Mouse (Mus musculus) v-Abl transformed pro-B cells (cell line): ENCODE data around the gene Tceal3.
"Not testable (repeated sequence)": the region's sequence is repeated elsewhere in the genome, so short reads cannot be mapped to it uniquely, and the experiment has no call there.

Experiments
- in situ Hi-C, 2 experiments: fragments of 400-800 bp; cut with MboI; formaldehyde crosslinking; loops; one replicate each; pipeline ENCODE4 v1.15.1; 2025; ENCODE audit not compliant: unreplicated experiment in 2 of 2

Tceal3 gene

GRCm38 (mm10) chrX:136590199-136590896 is at the start of gene Tceal3:
Gene Tceal3 (plus strand): TSS chrX:136590842.
- in situ Hi-C loops = loop anchor here in 1 of 2 experiments (25.0 kb wide), 1 partner anchor 547 kb away; no protein-coding TSS in a partner anchor

GRCm38 (mm10) chrX:136543956-136544355 is 46.7 kb upstream of the Tceal3 start, which contains the start of gene Kir3dl2:
Gene Kir3dl2 (minus strand): TSS chrX:136544056.
- in situ Hi-C loops = not testable (repeated sequence)

GRCm38 (mm10) chrX:136569094-136569493 is 21.5 kb upstream of the Tceal3 start:
- in situ Hi-C loops = not testable (repeated sequence)

DNA sequence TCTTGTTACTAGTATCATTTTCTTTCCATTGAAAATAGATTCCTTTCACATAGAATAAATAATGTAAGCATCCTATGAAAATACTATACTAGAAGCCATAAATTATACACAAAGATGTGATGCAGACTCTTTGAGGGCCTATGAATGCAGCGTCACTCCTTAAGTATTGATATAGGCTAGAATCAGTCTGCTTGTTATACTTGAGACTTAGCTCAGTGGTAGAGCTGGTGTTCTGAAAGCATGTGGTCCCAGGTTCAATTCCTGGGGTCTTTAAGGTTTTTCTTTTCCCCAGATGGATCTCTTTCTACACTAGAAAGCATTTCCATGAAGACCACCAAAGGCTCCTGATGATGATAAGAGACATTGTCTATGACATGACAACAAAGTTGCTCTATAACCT is 6.0 kb upstream of the Tceal3 start:
- in situ Hi-C loops = loop anchor here in 1 of 2 experiments (25.0 kb wide), 1 partner anchor 553 kb away; no protein-coding TSS in a partner anchor

- in situ Hi-C loops = loop anchor here in 1 of 2 experiments (25.0 kb wide), 1 partner anchor 546 kb away; no protein-coding TSS in a partner anchor
Observed at GRCm38 (mm10) chrX:136590897-136591257, 235 bp downstream of the Tceal3 start.

DNA sequence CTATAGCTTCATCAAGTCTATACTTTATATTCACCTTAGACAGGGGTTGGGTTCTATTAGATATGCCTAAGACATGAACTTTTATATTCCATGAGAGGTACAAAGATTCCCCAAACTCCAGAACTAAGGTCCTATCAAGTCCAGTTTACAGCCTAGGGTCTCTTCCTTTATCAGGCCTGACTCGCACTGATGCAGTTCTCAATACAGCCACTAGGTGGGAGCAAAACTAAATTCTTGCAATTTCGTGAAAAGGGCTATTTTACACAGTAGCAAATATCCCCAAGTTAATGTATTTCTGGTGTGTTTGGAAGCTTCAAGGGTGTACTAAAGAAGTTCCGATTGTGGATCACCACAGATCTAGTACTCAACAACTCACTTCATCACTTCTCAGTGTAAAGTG is 8.8 kb downstream of the Tceal3 start:
- in situ Hi-C loops = loop anchor here in 1 of 2 experiments (25.0 kb wide), 1 partner anchor 538 kb away; no protein-coding TSS in a partner anchor

DNA sequence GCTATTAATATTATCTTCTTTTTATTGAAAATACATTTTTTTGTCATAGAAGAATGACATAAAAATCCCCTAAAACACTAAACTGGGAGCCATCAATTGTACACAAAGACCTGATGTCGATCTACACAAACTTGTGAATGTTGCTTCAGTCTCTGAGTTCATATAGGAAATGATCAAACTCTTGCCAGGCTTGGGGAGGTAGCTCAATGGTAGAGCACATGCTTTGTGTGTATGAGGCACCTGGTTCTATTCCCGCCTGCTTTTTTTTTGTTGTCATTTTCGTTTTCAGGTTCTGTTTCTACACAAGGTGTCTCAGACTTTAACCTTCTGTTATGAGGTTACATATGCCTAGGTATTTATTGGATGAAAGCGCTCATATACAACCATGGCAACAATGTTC is 16.3 kb downstream of the Tceal3 start:
- in situ Hi-C loops = no loop called here

DNA sequence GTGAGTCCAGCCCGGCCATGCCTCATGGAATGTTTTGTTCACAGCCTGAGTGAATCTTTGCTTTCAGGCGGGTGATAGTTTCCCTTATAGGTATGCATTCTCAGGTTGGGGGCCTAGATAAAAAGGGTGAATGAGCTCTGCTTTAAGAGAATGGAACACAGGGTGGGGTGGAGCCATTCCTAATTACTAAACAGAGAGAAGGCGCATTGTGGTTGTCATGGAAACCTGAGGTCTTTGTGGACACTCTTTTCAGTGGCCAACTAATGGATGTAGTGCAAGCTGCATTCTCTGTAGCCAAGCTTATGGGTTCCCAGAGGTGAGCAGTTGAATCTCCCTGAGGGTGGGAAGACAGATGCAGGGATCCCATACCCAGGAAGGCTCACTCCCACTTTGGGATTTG is 16.8 kb downstream of the Tceal3 start:
- in situ Hi-C loops = no loop called here

DNA sequence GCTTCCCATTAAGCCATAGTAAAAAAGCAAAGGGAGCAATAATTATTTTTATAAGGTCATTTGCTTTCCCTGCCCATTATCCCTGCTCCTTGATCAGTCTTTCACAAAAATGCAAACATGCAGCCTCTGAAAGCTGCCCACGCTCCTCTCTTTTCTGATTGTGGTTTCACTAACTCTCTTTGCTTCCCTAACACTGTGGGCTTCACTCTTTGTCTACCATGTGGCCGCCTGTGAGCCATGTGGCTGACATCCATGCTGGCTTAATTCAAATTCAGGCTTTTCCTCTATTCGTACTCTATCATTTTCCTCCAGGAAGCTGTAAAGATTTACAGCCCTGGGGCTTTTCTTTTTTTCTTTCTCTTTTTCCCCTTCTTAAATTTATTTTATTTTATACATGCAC is 20.7 kb downstream of the Tceal3 start:
- in situ Hi-C loops = no loop called here

GRCm38 (mm10) chrX:136615889-136616288 is 25.2 kb downstream of the Tceal3 start:
- in situ Hi-C loops = not testable (repeated sequence)

- in situ Hi-C loops = loop anchor here (5.0 to 10.0 kb wide), 3 partner anchors 197 to 520 kb away; partner anchors contain the start of gene Plp1 (in 2 of the 2)
Observed at GRCm38 (mm10) chrX:136624905-136625569, 34.4 kb downstream of the Tceal3 start.

DNA sequence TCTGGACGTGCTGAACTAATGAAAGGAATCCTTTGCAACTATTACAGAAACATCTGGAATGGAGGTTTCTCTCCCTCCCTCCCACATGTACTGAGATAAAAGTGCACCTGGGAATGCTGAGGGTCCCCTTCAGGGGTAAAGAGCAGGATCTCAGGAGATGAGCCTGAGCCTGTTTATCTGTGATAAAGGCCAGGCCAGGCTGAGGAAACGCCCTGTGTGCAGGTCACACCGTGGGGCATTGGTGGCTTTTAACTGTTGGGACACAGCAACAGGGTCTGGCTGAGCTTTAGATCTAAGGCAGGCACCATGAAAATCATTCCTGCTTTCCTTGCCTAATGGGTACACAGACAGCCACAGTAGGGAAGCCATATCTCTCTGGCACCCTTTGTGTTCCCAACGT is 35.3 kb downstream of the Tceal3 start:
- in situ Hi-C loops = loop anchor here (5.0 to 10.0 kb wide), 3 partner anchors 196 to 519 kb away; partner anchors contain the start of gene Plp1 (in 2 of the 2)

GRCm38 (mm10) chrX:136635116-136635515 is 44.5 kb downstream of the Tceal3 start:
- in situ Hi-C loops = no loop called here

GRCm38 (mm10) chrX:136639754-136640153 is 49.1 kb downstream of the Tceal3 start:
- in situ Hi-C loops = no loop called here

GRCm38 (mm10) chrX:136645857-136646256 is 55.2 kb downstream of the Tceal3 start:
- in situ Hi-C loops = not testable (repeated sequence)

DNA sequence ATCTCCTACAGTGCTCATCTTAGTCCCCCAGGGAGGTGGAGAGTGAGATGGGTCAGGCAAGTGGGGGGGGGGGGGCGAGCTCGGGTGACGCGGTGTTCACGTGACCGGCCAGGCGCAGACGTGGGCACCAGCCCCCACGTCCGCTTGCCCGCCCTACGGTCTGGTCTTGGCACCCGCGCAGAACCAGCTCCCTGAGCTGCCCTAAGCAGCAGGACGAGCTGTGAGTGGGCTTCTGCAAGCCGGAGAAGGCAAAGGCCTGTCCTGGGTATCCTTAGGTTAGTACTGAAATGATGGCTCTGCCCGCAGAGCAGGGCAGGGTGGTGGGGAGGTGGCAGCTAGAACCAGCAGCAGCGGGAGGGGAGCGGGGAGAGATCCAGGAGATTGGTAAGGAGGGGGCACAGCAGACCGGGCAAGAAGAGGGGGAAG is 75.7 kb downstream of the Tceal3 start:
- in situ Hi-C loops = no loop called here

DNA sequence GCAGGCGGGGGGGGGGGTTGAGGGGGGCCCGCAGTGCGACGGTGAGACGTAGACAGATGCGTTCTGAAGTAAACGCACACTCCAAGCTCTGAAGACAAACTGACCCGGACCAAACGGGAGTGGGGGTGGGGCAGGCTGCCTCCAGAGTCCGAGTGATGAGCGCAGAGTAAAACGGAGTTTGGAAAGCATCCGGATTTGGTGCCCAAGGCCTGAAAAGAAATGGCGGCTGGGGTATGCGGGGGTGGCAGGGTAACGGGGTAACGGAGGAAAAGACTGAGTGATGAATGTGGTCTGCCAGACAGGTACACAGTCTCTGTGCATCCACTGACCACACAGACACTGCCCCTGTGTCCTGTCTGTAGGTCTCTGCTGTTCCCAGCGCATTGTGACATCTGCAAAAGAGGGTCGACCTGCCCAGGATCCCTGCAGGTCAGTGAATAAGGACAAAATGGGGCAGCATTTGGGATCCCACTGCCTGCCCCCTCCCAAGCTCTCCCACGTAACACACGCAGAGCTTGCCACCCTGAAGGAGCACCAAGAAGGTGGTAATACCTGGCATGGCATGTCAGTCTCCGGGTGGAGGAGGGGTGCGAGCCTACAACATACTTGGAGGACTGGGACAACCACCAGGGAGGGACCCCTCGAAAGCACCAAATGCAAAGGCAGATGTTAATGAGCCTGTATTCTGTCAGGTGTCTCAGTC is 76.3 kb downstream of the Tceal3 start:
- in situ Hi-C loops = not testable (repeated sequence)

DNA sequence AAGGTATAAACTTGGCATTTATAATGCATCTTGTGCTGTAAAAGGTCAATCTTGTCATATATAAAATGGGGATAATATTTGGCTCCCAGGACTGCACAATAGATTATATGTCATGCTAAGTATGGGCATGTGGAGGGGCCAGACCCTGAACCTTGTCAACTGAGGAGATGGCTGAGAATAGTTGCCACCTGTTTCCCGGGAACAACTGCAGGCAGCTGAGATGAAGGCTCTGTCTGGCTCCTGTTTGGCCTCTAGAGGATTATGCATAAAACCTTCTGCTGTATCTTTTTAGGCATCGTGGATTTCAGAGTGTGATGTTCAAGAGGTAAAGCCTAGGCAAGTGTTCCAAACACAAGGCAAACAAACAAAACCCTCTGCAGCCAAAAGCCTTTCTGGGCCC is 78.2 kb downstream of the Tceal3 start:
- in situ Hi-C loops = no loop called here

- in situ Hi-C loops = no loop called here
Observed at GRCm38 (mm10) chrX:136680989-136681388, 90.3 kb downstream of the Tceal3 start.

DNA sequence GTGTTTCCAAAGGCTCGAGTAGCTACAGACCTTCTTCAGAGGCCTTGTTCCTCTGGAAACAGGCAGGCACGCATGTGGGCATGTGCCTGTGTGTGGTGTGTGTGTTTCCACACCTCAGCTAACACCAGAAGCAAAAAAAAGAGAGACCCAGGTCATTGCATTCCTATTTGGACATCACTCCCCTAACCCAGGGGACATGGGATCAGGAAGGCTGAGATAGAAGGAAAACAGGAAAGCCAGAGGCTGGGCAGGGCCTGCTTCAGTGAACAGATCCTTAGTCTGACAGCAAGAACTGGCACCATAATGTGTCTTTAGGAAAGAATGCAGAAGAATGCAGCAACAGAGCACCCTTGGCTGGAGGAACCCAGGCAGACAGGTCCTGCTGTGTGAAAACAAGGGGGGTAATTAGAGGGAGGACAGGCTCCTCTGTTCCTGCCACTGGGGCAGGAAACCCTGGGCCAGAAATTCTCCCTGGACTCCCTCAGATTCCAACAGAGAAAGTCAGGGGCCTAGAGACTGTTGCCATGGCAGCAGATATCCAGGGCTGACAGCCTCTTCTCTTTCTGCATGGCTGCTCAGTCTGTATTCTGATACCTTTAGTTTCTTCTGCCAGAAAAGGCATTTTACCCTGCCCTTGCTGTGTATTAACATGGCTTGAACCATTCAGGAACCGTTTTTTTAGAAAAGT is 101.1 kb downstream of the Tceal3 start:
- in situ Hi-C loops = not testable (repeated sequence)
